Mouse (Mus musculus) kidney, adult 2 months (tissue): Measurements from ENCODE around the gene Ranbp2.

ENCODE experiments used
- CTCF ChIP-seq: fragments of 200-500 bp; conservative IDR thresholded peaks from 2 replicates; pipeline ENCODE4 v1.5.1; 2011; ENCODE audit warnings: low read depth, mild to moderate bottlenecking, control low read depth, low read length, moderate library complexity, mixed read lengths; ENCODE audit not compliant: insufficient read depth, insufficient read length
- POLR2A ChIP-seq: fragments of 200-500 bp; IDR thresholded peaks from one replicate; pipeline ENCODE4 v1.6.1; 2011; ENCODE audit warnings: low read depth, low read length, control low read depth

DNA sequence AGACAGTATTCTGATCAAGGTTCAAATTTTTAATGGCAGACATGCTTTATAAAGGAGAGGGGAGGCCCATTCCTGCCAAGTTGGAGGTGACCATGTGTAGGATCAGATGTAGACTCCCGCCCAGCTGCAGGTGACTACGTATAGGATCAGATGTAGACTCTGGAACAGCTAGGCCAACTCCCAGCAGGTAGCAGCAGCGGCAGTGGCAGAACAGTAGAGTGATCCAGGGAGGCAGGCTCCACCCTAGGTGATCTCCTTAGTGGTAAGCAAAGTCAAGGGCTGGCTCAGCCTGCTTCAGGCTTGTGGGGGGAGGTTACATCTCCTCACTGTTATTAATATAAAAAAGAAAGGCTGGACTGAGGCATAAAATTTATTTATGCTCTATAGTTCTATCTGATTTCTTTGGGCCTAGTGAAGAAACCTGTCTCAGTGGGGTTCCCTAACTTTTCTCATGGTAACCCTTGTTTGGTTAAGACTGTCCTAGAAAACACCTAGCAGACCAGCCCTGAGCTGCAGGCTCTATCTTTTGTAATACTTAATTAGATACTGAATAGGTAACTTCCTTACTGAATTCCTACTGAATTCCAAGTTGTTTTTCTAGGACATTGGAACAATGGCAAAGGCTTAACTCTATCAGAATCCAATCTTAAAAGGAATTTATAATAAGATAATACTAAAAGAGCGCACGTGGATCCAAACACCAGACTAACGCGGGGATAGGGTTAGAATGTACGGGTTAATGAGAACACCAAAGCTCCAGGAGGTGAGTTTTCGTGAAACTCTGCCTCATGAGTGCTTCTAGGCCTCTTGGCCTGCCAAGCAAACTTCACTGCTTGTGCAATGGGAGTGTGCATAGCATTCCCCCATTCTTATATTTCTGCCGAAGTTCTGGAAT is 84.4 kb downstream of the Ranbp2 start:
- TF ChIP-seq POLR2A (no peak), CTCF (no peak)
